Mouse (Mus musculus): ENCODE results near the gene Steap1. TPM values are rescaled to one million over a fixed set of nuclear protein-coding genes. Genes with fewer than 3 reads are reported as not detected.
A peak's percentile ranks its signal among the peaks of the same experiment; 100 is the strongest.

Steap1 gene
- total RNA-seq (2021): 26.6 and 37.6 TPM in 2 replicates
- long read RNA-seq, experiment 1, transcript Steap1-201 (5 exons, 1,230 nt): major isoform, 72 of 79 reads
- long read RNA-seq, experiment 1, partial matches to known transcripts: 3 of 79 reads
- long read RNA-seq, experiment 1, other reads (novel, unspliced or antisense): 4 of 79 reads
- long read RNA-seq, experiment 2, transcript Steap1-201 (5 exons, 1,230 nt): major isoform, 42 of 44 reads
- long read RNA-seq, experiment 2, partial matches to known transcripts: 2 of 44 reads
- long read RNA-seq, experiment 2, other reads (novel, unspliced or antisense): 0 of 44 reads

GRCm38 (mm10) chr5:5748866-5749682, at the start of gene Steap1:
Steap1 (minus strand) TSS chr5:5749326.
- peak; percentile 97 for DNase-seq

- no peak for DNase-seq
Measured at GRCm38 (mm10) chr5:5787106-5787505, 38.0 kb upstream of the Steap1 start.

- no peak for DNase-seq
Measured at GRCm38 (mm10) chr5:5756392-5757019, 7.4 kb upstream of the Steap1 start.

GRCm38 (mm10) chr5:5755039-5755438, 5.9 kb upstream of the Steap1 start:
- DNase-seq: peak; percentile 67

- DNase-seq: peak; percentile 53
Measured at GRCm38 (mm10) chr5:5749772-5750222, 671 bp upstream of the Steap1 start.

GRCm38 (mm10) chr5:5734445-5734844, 14.7 kb downstream of the Steap1 start:
- no peak for DNase-seq

- DNase-seq: no peak
Measured at GRCm38 (mm10) chr5:5732858-5733257, 16.3 kb downstream of the Steap1 start.

DNA sequence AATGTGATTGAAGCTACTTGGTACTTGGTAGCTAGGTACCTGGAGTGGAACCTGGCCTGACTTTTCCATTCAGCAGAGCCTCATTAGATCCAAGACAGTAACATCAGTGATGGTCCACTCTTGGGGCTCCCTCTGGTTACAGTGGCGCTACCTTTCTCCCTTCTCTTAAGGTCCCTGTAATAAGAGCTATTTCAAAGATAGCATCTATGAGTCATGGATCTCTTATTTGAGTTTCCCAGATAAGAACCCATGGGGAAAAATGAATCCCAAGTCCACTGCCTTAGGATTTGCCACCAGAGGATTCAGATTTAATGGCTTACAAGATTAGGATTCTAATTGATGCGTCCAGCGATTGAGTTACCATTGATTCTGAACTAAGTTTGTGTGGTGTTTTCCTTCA, 16.9 kb downstream of the Steap1 start:
- DNase-seq: no peak

GRCm38 (mm10) chr5:5729904-5730303, 19.2 kb downstream of the Steap1 start:
- no peak for DNase-seq

GRCm38 (mm10) chr5:5722217-5722616, 26.9 kb downstream of the Steap1 start:
- no peak for DNase-seq

DNA sequence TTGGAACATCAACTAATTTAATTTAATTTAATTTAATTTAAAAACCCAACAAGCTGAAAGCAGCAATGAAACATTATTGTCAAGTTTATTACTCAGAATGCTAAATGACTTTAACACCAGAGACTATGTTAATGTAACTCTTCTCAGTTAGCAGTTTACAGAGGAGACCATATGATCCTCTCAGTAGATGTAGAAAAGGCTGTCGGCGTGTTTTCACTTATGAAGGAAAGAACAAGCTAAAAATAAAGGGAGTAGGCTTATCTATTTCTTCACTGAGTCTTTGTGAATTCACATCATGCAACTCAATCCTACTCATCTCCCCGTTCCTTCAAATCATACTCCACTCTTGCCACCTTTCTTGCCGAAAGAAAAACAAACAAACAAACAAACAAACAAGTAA, 38.1 kb downstream of the Steap1 start:
- DNase-seq: no peak

- DNase-seq: peak; percentile 21
Measured at GRCm38 (mm10) chr5:5707341-5708278, 41.5 kb downstream of the Steap1 start.

- DNase-seq: no peak
Measured at GRCm38 (mm10) chr5:5705019-5705418, 44.1 kb downstream of the Steap1 start.

GRCm38 (mm10) chr5:5700386-5700785, 48.7 kb downstream of the Steap1 start:
- no peak for DNase-seq

DNA sequence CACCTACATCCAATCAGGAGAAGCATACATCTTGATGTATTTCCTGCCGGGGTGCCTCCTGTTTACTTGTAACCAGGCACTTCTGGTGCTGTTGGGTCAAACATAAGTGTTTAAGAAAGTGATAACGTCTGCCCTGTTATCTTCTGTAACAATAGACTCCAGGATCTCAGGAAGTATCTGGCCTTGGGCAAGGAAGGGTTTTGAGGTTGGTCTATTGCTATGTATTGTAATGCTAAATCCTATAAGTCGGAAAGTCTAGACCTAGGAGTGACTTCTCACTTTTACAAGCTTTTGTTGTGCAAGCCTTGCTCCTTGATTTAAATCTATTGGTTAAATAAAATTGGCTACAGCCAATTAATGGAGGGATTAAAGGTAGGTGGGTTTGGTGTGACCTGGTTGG, 50.3 kb downstream of the Steap1 start:
- DNase-seq: no peak

GRCm38 (mm10) chr5:5695401-5695942, 53.7 kb downstream of the Steap1 start:
- DNase-seq: no peak

GRCm38 (mm10) chr5:5693956-5694653, 55.0 kb downstream of the Steap1 start, which contains the start of gene Steap2:
Steap2 (minus strand) TSS chr5:5694578.
- DNase-seq: peak; percentile 80

DNA sequence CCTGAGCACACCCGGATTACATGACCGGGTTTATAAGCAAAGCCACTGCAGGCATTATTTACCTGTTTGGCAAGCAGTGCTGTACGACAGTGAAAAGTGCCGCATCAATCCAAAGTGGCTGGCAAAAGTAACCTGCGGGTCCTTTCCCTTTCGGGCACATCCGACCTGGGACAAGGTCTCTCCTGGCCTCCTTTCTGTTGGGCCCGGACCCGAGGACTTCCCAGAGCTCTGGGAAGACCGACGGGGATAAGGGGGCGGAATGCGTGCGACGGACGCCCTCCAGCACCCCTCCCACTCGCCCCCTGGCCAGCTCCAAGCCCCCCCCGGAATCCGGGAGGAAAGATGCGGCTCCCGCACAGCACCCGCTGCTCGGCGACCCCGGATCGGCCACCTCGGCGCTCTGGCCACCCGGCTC, 55.6 kb downstream of the Steap1 start:
- no peak for DNase-seq

- no peak for DNase-seq
Measured at GRCm38 (mm10) chr5:5692167-5692738, 56.9 kb downstream of the Steap1 start.

DNA sequence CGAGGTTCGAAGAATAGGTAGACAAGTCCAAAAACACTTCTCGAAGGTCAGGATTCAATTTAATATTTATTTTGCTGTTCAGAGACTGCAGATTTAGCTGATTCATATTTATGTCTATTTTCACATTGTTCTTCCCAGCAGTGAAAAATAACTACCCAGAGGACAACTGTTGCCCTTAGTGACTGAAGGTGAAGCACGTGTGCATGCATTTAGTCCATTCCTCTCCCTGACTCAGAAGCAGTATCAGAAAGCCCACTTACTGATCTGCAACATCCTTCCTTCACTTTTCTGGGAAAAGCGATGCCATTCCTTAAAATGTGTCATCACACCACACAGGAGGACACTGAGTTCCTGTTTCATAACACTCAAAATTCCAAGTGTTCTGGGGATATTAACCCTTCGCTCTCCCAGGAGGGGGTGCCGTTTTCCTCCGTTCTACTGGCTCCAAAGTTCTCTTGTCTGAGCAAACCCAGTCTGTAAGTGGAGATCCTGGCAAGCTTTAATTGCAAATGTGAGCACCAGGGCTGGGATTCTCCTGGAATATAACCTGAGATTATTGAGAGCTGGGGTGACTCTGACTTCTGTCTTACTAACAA, 60.1 kb downstream of the Steap1 start:
- DNase-seq: no peak

Measured in adrenal gland, postnatal 14 days (tissue).